Mouse (Mus musculus) midbrain, embryonic 14.5 days (tissue): ENCODE data around the gene Acyp1. TPM values are rescaled to one million over a fixed set of nuclear protein-coding genes. Genes with fewer than 3 reads are reported as not detected.
A peak's percentile ranks its signal among the peaks of the same experiment; 100 is the strongest.

Source experiments
- ATAC-seq: fragments of 200-750 bp; cut with Nextera tagmentation; 2 replicates; pipeline ENCODE4 v1.8.0; 2017; ENCODE audit warnings: moderate number of reproducible peaks, moderate library complexity; ENCODE audit not compliant: low FRiP score, low TSS enrichment
- DNase-seq: peaks from one replicate; pipeline ENCODE4 v3.0.0-alpha.2; 2015
- H3K27ac ChIP-seq: fragments of 300-500 bp; sonication (generic); replicated peaks from 2 replicates; pipeline ENCODE4 v1.5.1; 2014; ENCODE audit warnings: mild to moderate bottlenecking, low read depth, low read length, moderate library complexity
- H3K27me3 ChIP-seq: fragments of 300-500 bp; sonication (generic); 2 replicates; pipeline ENCODE4 v1.6.1; 2014; ENCODE audit warnings: low read length, control low read depth, mixed read lengths; ENCODE audit not compliant: control insufficient read depth, insufficient read depth
- H3K36me3 ChIP-seq: fragments of 300-500 bp; sonication (generic); 2 replicates; pipeline ENCODE4 v1.6.1; 2014; ENCODE audit warnings: low read length, control low read depth; ENCODE audit not compliant: control insufficient read depth, insufficient read depth
- H3K4me1 ChIP-seq: fragments of 300-500 bp; sonication (generic); 2 replicates; pipeline ENCODE4 v1.6.1; 2014; ENCODE audit warnings: mild to moderate bottlenecking, antibody characterized with exemption, low read length, control low read depth; ENCODE audit not compliant: control insufficient read depth, insufficient read depth
- H3K4me2 ChIP-seq: fragments of 300-500 bp; sonication (generic); 2 replicates; pipeline ENCODE4 v1.6.1; 2014; ENCODE audit warnings: mild to moderate bottlenecking, low read length, moderate library complexity
- H3K4me3 ChIP-seq: fragments of 300-500 bp; sonication (generic); replicated peaks from 2 replicates; pipeline ENCODE4 v1.5.1; 2014; ENCODE audit warnings: low read depth, low read length
- H3K9ac ChIP-seq: fragments of 300-500 bp; sonication (generic); replicated peaks from 2 replicates; pipeline ENCODE4 v1.6.1; 2014; ENCODE audit warnings: mild to moderate bottlenecking, low read length, moderate library complexity
- H3K9me3 ChIP-seq: fragments of 300-500 bp; sonication (generic); 2 replicates; pipeline ENCODE4 v1.6.1; 2016; ENCODE audit warnings: low read length, control low read depth, mixed read lengths; ENCODE audit not compliant: control insufficient read depth
- WGBS: fragments of 180-500 bp; shearing (Covaris S2); extraction: QIAGEN DNeasy Blood & Tissue Kit; methylation state at CpG from one replicate; pipeline ENCODE4 v1.1.7; 2014; 5-methylcytosine and 5-hydroxymethylcytosine counted together
- polyA plus RNA-seq: library from polyadenylated mRNA; unstranded; fragments of >200 nt; fragmentation: Nextera tagmentation; extraction: Ambion mirVana; gene quantifications from 2 replicates; pipeline ENCODE4 v1.2.1, GENCODE M21; 2014

Acyp1 gene
- polyA plus RNA-seq, 1 experiment from 2014 or later, result 56.5 TPM

- H3K4me2 ChIP-seq, result peak overlapping the region; percentile 93
- H3K36me3 ChIP-seq, result no peaks in the 10 kb centered on the region
- H3K9ac ChIP-seq, result peak overlapping the region; percentile 75
- peak overlapping the region; percentile 78 for H3K27ac ChIP-seq
- H3K4me1 ChIP-seq, result 0 out of 2 replicates have a peak, but pooled peaks cover 5% of the 10 kb centered on the region
- peak overlapping the region; percentile 64 for H3K4me3 ChIP-seq
- 8% methylated on average over 10 of the region's 10 CpGs for WGBS
- H3K27me3 ChIP-seq, result no peaks in the 10 kb centered on the region
- no peak for ATAC-seq
- DNase-seq, result no peak
- H3K9me3 ChIP-seq, result no peaks in the 10 kb centered on the region
Observed at GRCm38 (mm10) chr12:85279396-85280080, 8.7 kb downstream of the Acyp1 start.

- 97% methylated on average over 10 of the region's 10 CpGs for WGBS
- Histone ChIP-seq H3K36me3 (no peaks in the 10 kb centered on the region), H3K9ac (no peak overlapping the region), H3K27ac (no peak overlapping the region), H3K4me3 (no peak overlapping the region), H3K27me3 (no peaks in the 10 kb centered on the region), H3K9me3 (no peaks in the 10 kb centered on the region), H3K4me2 (no peak overlapping the region), H3K4me1 (0 out of 2 replicates have a peak, but pooled peaks cover 5% of the 10 kb centered on the region)
- DNase-seq (no peak), ATAC-seq (no peak)
Observed at GRCm38 (mm10) chr12:85278919-85279318, 9.3 kb downstream of the Acyp1 start.

GRCm38 (mm10) chr12:85276273-85276672 lies 12.0 kb downstream of the Acyp1 start:
- 72% methylated on average over 5 of the region's 5 CpGs for WGBS
- ATAC-seq, result no peak

GRCm38 (mm10) chr12:85273508-85273907 lies 14.7 kb downstream of the Acyp1 start:
- H3K9ac ChIP-seq, result no peak overlapping the region
- H3K27me3 ChIP-seq, result no peaks in the 10 kb centered on the region
- 91% methylated on average over 10 of the region's 10 CpGs for WGBS

More at GRCm38 (mm10) chr12:85276273-85276672, 12.0 kb downstream of the Acyp1 start:
- H3K4me3 ChIP-seq, result no peak overlapping the region
- H3K4me1 ChIP-seq, result 0 out of 2 replicates have a peak, but pooled peaks cover 5% of the 10 kb centered on the region
- no peak overlapping the region for H3K4me2 ChIP-seq
- H3K27me3 ChIP-seq, result no peaks in the 10 kb centered on the region
- no peaks in the 10 kb centered on the region for H3K36me3 ChIP-seq
- no peaks in the 10 kb centered on the region for H3K9me3 ChIP-seq
- DNase-seq, result no peak
- H3K9ac ChIP-seq, result no peak overlapping the region
- H3K27ac ChIP-seq, result no peak overlapping the region

GRCm38 (mm10) chr12:85271843-85272206 lies 16.4 kb downstream of the Acyp1 start:
- H3K27me3 ChIP-seq, result no peaks in the 10 kb centered on the region
- H3K9me3 ChIP-seq, result 0 out of 2 replicates have a peak, but pooled peaks cover 7% of the 10 kb centered on the region
- WGBS, result 80% methylated on average over 4 of the region's 4 CpGs
- no peak overlapping the region for H3K4me2 ChIP-seq
- H3K36me3 ChIP-seq, result no peaks in the 10 kb centered on the region
- no peak overlapping the region for H3K27ac ChIP-seq
- H3K9ac ChIP-seq, result no peak overlapping the region
- ATAC-seq (no peak), DNase-seq (no peak)
- H3K4me1 ChIP-seq, result no peaks in the 10 kb centered on the region
- no peak overlapping the region for H3K4me3 ChIP-seq

More at GRCm38 (mm10) chr12:85273508-85273907, 14.7 kb downstream of the Acyp1 start:
- Histone ChIP-seq H3K9me3 (no peaks in the 10 kb centered on the region), H3K27ac (no peak overlapping the region), H3K4me3 (no peak overlapping the region), H3K36me3 (no peaks in the 10 kb centered on the region), H3K4me1 (no peaks in the 10 kb centered on the region), H3K4me2 (no peak overlapping the region)
- ATAC-seq (no peak), DNase-seq (no peak)

GRCm38 (mm10) chr12:85271132-85271842 lies 17.0 kb downstream of the Acyp1 start:
- no peaks in the 10 kb centered on the region for H3K27me3 ChIP-seq
- H3K4me2 ChIP-seq, result peak overlapping the region; percentile 65
- H3K9ac ChIP-seq, result no peak overlapping the region
- H3K27ac ChIP-seq, result no peak overlapping the region
- no peaks in the 10 kb centered on the region for H3K36me3 ChIP-seq
- no peaks in the 10 kb centered on the region for H3K4me1 ChIP-seq
- ATAC-seq (no peak), DNase-seq (no peak)
- WGBS, result 76% methylated on average over 7 of the region's 7 CpGs
- H3K9me3 ChIP-seq, result 0 out of 2 replicates have a peak, but pooled peaks cover 7% of the 10 kb centered on the region
- H3K4me3 ChIP-seq, result no peak overlapping the region

GRCm38 (mm10) chr12:85270319-85270718 lies 17.9 kb downstream of the Acyp1 start, which contains the start of gene Mlh3:
Gene Mlh3 (minus strand): TSS chr12:85270599.
- under 1% methylated on average over 35 of the region's 35 CpGs for WGBS
- peak; percentile 96 for DNase-seq
- Histone ChIP-seq H3K9ac (peak within 1 kb of the TSS; percentile 72), H3K4me1 (no peaks in the 10 kb centered on the region), H3K9me3 (0 out of 2 replicates have a peak, but pooled peaks cover 7% of the 10 kb centered on the region), H3K36me3 (no peaks in the 10 kb centered on the region), H3K4me3 (peak within 1 kb of the TSS; percentile 53), H3K4me2 (peak within 1 kb of the TSS; percentile 65), H3K27ac (peak within 1 kb of the TSS; percentile 88), H3K27me3 (no peaks in the 10 kb centered on the region)
- peak; percentile 94 for ATAC-seq

GRCm38 (mm10) chr12:85269821-85270220 lies 18.4 kb downstream of the Acyp1 start:
- 61% methylated on average over 3 of the region's 3 CpGs for WGBS
- DNase-seq (no peak), ATAC-seq (peak; percentile 31; the same call in 1 of the 2 replicates)
- Histone ChIP-seq H3K9ac (peak overlapping the region; percentile 72), H3K4me2 (peak overlapping the region; percentile 65), H3K27me3 (no peaks in the 10 kb centered on the region), H3K27ac (peak overlapping the region; percentile 88), H3K4me3 (peak overlapping the region; percentile 53), H3K4me1 (no peaks in the 10 kb centered on the region), H3K36me3 (no peaks in the 10 kb centered on the region), H3K9me3 (0 out of 2 replicates have a peak, but pooled peaks cover 7% of the 10 kb centered on the region)
